Comparison of ENCODE assay signal across 30 mouse cellular contexts in genomic region chr2:32686640-32687039, GRCm38 (mm10). TPM values are rescaled to one million over a fixed set of nuclear protein-coding genes. Genes with fewer than 3 reads are reported as not detected.
DNase-seq lines count a peak whose midpoint lies in the region; ATAC-seq and TF ChIP-seq lines count a peak whose summit lies in the region.
"Had no signal": no experiment of that assay in that cellular context is flagged by ENCODE, and none has a peak within 500 bp of the region (broad histone marks: within the 10 kb centered on the region; RNA-seq: fewer than 3 reads in every experiment).

No protein-coding gene starts in this region.

- no peaks in the 10 kb centered on the region for H3K27me3 ChIP-seq in heart, embryonic 12.5 days (replicated peaks)
- no peaks in the 10 kb centered on the region for H3K27me3 ChIP-seq in liver, adult 2 months (ENCODE audit: control insufficient read depth, insufficient read depth, low read length)
- no peaks in the 10 kb centered on the region for H3K27me3 ChIP-seq in liver, embryonic 11.5 days (replicated peaks; ENCODE audit: control insufficient read depth, insufficient read depth, low read length)
- H3K27me3 ChIP-seq in forebrain, embryonic 15.5 days, result no peaks in the 10 kb centered on the region
- H3K27me3 ChIP-seq: CH12.LX; embryonic facial prominence, embryonic 12.5 days; embryonic facial prominence, embryonic 15.5 days; heart, embryonic 13.5 days; hindbrain, embryonic 12.5 days; hindbrain, embryonic 15.5 days had no signal

- H3K36me3 ChIP-seq in heart, embryonic 12.5 days, result peaks cover 73% of the 10 kb centered on the region
- peaks cover 61% of the 10 kb centered on the region for H3K36me3 ChIP-seq in liver, adult 2 months (ENCODE audit: control insufficient read depth, insufficient read depth, low read length)
- peaks cover 55% of the 10 kb centered on the region for H3K36me3 ChIP-seq in liver, embryonic 11.5 days (ENCODE audit: control insufficient read depth, insufficient read depth, low read length)
- peaks cover 65% of the 10 kb centered on the region for H3K36me3 ChIP-seq in ES-E14 (ENCODE audit: control insufficient read depth, insufficient read depth, low read length, poor library complexity, severe bottlenecking)
- peaks cover 28% of the 10 kb centered on the region; the same call in 1 of the 2 replicates for H3K36me3 ChIP-seq in forebrain, embryonic 15.5 days

- ATAC-seq in heart, embryonic 12.5 days (ENCODE audit: insufficient number of reproducible peaks, low FRiP score), result no peak
- ATAC-seq in liver, embryonic 11.5 days (replicated peaks; ENCODE audit: low FRiP score), result no peak
- ATAC-seq in forebrain, embryonic 15.5 days (replicated peaks), result no peak
- ATAC-seq: forebrain, embryonic 14.5 days had no signal

- no peak for TF ChIP-seq CTCF in liver, adult 2 months (IDR thresholded peaks at IDR 0.05; ENCODE audit: low read depth, low read length)

- no peaks in the 10 kb centered on the region for H3K79me2 ChIP-seq in liver, adult 2 months (ENCODE audit: control insufficient read depth, insufficient read depth, low read length)

- peaks cover 9% of the 10 kb centered on the region; the same call in 1 of the 2 replicates for H3K4me1 ChIP-seq in heart, embryonic 12.5 days (replicated peaks)
- peaks cover 6% of the 10 kb centered on the region for H3K4me1 ChIP-seq in liver, adult 2 months (ENCODE audit: control insufficient read depth, insufficient read depth, low read length)
- H3K4me1 ChIP-seq in liver, embryonic 11.5 days (replicated peaks; ENCODE audit: control insufficient read depth, insufficient read depth, low read length), result 0 out of 2 replicates have a peak, but pooled peaks cover 6% of the 10 kb centered on the region
- H3K4me1 ChIP-seq in ES-E14 (ENCODE audit: control insufficient read depth in 2 of 2, insufficient read depth in 2 of 2, low read length in 2 of 2, poor library complexity in 1 of 2), result peaks cover 1 to 15% of the 10 kb centered on the region in 2 experiments; a peak in 1 of 4 replicates
- H3K4me1 ChIP-seq in forebrain, embryonic 15.5 days, result no peaks in the 10 kb centered on the region

- no peak overlapping the region for H3K4me3 ChIP-seq in heart, embryonic 12.5 days
- no peak overlapping the region for H3K4me3 ChIP-seq in liver, adult 2 months (ENCODE audit: insufficient read depth, low read depth, low read length)
- no peak overlapping the region for H3K4me3 ChIP-seq in liver, embryonic 11.5 days (ENCODE audit: low read depth, low read length)
- no peak overlapping the region for H3K4me3 ChIP-seq in ES-E14 (ENCODE audit: insufficient read depth in 1 of 2, low read depth in 1 of 2, low read length in 2 of 2, poor library complexity in 1 of 2, severe bottlenecking in 1 of 2)
- no peak overlapping the region for H3K4me3 ChIP-seq in forebrain, embryonic 15.5 days
- H3K4me3 ChIP-seq: embryonic facial prominence, embryonic 12.5 days; embryonic facial prominence, embryonic 15.5 days; heart, embryonic 13.5 days; hindbrain, embryonic 12.5 days; hindbrain, embryonic 15.5 days had no signal

- WGBS in heart, embryonic 12.5 days, result 91% methylated on average over 6 of the region's 6 CpGs
- 84% methylated on average over 6 of the region's 6 CpGs for WGBS in liver, adult 2 months
- 80% methylated on average over 6 of the region's 6 CpGs for WGBS in liver, embryonic 11.5 days
- 93% methylated on average over 6 of the region's 6 CpGs for WGBS in forebrain, embryonic 15.5 days

- in situ Hi-C loops in ES-E14 (cut with MboI; ENCODE audit: low sequenced_read_pairs in 2 of 2, unreplicated experiment in 2 of 2), result no loop called here

- no peak overlapping the region for H3K4me2 ChIP-seq in heart, embryonic 12.5 days
- H3K4me2 ChIP-seq in liver, embryonic 11.5 days, result no peak overlapping the region
- H3K4me2 ChIP-seq in forebrain, embryonic 15.5 days (replicated peaks), result no peak overlapping the region
- H3K4me2 ChIP-seq: embryonic facial prominence, embryonic 12.5 days; embryonic facial prominence, embryonic 15.5 days; heart, embryonic 13.5 days; hindbrain, embryonic 12.5 days; hindbrain, embryonic 15.5 days had no signal

- H3K9ac ChIP-seq in heart, embryonic 12.5 days, result no peak overlapping the region
- 0 out of 2 replicates have a peak overlapping the region, but pooled peaks have one; percentile 4 for H3K9ac ChIP-seq in liver, adult 2 months (ENCODE audit: low read depth, low read length)
- H3K9ac ChIP-seq in liver, embryonic 11.5 days (ENCODE audit: low read depth, low read length), result no peak overlapping the region
- no peak overlapping the region for H3K9ac ChIP-seq in ES-E14 (ENCODE audit: insufficient read depth, low read depth, low read length, poor library complexity, severe bottlenecking)
- H3K9ac ChIP-seq in forebrain, embryonic 15.5 days (replicated peaks), result no peak overlapping the region
- H3K9ac ChIP-seq: embryonic facial prominence, embryonic 12.5 days; embryonic facial prominence, embryonic 15.5 days; heart, embryonic 13.5 days; hindbrain, embryonic 12.5 days; hindbrain, embryonic 15.5 days had no signal

- no peaks in the 10 kb centered on the region for H3K9me3 ChIP-seq in heart, embryonic 12.5 days (replicated peaks)
- no peaks in the 10 kb centered on the region for H3K9me3 ChIP-seq in liver, embryonic 11.5 days (ENCODE audit: control insufficient read depth, low read length)
- H3K9me3 ChIP-seq in ES-E14 (ENCODE audit: control insufficient read depth, insufficient read depth, low read depth, low read length), result no peaks in the 10 kb centered on the region
- H3K9me3 ChIP-seq in forebrain, embryonic 15.5 days, result no peaks in the 10 kb centered on the region
- H3K9me3 ChIP-seq: embryonic facial prominence, embryonic 12.5 days; embryonic facial prominence, embryonic 15.5 days; heart, embryonic 13.5 days; hindbrain, embryonic 12.5 days; hindbrain, embryonic 15.5 days had no signal

- no peak overlapping the region for H3K27ac ChIP-seq in heart, embryonic 12.5 days (ENCODE audit: poor library complexity, severe bottlenecking)
- H3K27ac ChIP-seq in liver, adult 2 months (replicated peaks; ENCODE audit: insufficient read depth, low read depth, low read length), result no peak overlapping the region
- no peak overlapping the region for H3K27ac ChIP-seq in liver, embryonic 11.5 days (ENCODE audit: low read depth, low read length)
- H3K27ac ChIP-seq in ES-E14 (ENCODE audit: insufficient read depth, low read depth, low read length, poor library complexity, severe bottlenecking), result 0 out of 2 replicates have a peak overlapping the region, but pooled peaks have one; percentile 45
- no peak overlapping the region for H3K27ac ChIP-seq in forebrain, embryonic 15.5 days (replicated peaks)
- H3K27ac ChIP-seq: embryonic facial prominence, embryonic 12.5 days; embryonic facial prominence, embryonic 15.5 days; heart, embryonic 13.5 days; hindbrain, embryonic 12.5 days; hindbrain, embryonic 15.5 days had no signal

- no peak for TF ChIP-seq POLR2A in liver, adult 2 months (IDR thresholded peaks at IDR 0.05; ENCODE audit: extremely low read depth, insufficient read depth, low read length)

- DNase-seq in heart, adult 11 months, result peak; percentile 92
- DNase-seq in liver, adult 2 months (ENCODE audit: extremely low read depth, low read depth, low spot score), result no peak
- DNase-seq in liver, embryonic 11.5 days (ENCODE audit: low spot score), result no peak
- DNase-seq in ES-E14 (ENCODE audit: low read depth, low spot score), result no peak
- no peak for DNase-seq in urinary bladder, adult 2 months (ENCODE audit: low spot score)
- DNase-seq: adrenal gland, postnatal 10 days; B cell, adult 2 months; cerebellum, adult 11 months; cerebellum, adult 2 months; cerebellum, adult 9-11 months; cerebellum, postnatal 25 days; gastrocnemius, postnatal 10 days; gastrocnemius, postnatal 36 days; heart, postnatal 14 days had no signal

RNA-seq across cellular contexts. Expression of gene Fpgs, which starts 17.3 kb away (rescaled TPM):
- 18.7 and 20.3 TPM in 2 replicates for polyA plus RNA-seq in heart, embryonic 12.5 days (2016; fragmentation: Nextera tagmentation; extraction: Ambion mirVana)
- total RNA-seq in liver, adult 2 months (2014; rRNA removed), result 158 and 175 TPM in 2 replicates
- polyA plus RNA-seq in liver, adult 2 months (2012; rRNA removed), result 414 and 481 TPM in 2 replicates
- polyA plus RNA-seq in liver, embryonic 11.5 days (2014; fragmentation: Nextera tagmentation; extraction: Ambion mirVana), result 46.2 and 47.1 TPM in 2 replicates
- total RNA-seq in ES-E14 (2012; rRNA removed), result 61.2 and 84.6 TPM in 2 replicates
- 29.4 and 36.3 TPM in 2 replicates for polyA plus RNA-seq in urinary bladder, adult 2 months (2012; rRNA removed)
- polyA plus RNA-seq in forebrain, embryonic 15.5 days (2015; fragmentation: Nextera tagmentation; extraction: Ambion mirVana), result 19.9 and 21.2 TPM in 2 replicates

RNA-seq across cellular contexts. Expression of gene Cdk9, which starts 26.2 kb away (rescaled TPM):
- 67.5 and 73.3 TPM in 2 replicates for polyA plus RNA-seq in heart, embryonic 12.5 days (2016; fragmentation: Nextera tagmentation; extraction: Ambion mirVana)
- 19.5 and 27.3 TPM in 2 replicates for total RNA-seq in liver, adult 2 months (2014; rRNA removed)
- polyA plus RNA-seq in liver, adult 2 months (2012; rRNA removed), result 46.6 and 63.7 TPM in 2 replicates
- 83.4 and 84.5 TPM in 2 replicates for polyA plus RNA-seq in liver, embryonic 11.5 days (2014; fragmentation: Nextera tagmentation; extraction: Ambion mirVana)
- total RNA-seq in ES-E14 (2012; rRNA removed), result 68.0 and 72.4 TPM in 2 replicates
- 112 and 151 TPM in 2 replicates for polyA plus RNA-seq in urinary bladder, adult 2 months (2012; rRNA removed)
- 88.0 and 98.2 TPM in 2 replicates for polyA plus RNA-seq in forebrain, embryonic 15.5 days (2015; fragmentation: Nextera tagmentation; extraction: Ambion mirVana)

RNA-seq across cellular contexts. Expression of gene Sh2d3c, which starts 34.2 kb away (rescaled TPM):
- 35.4 and 36.0 TPM in 2 replicates for polyA plus RNA-seq in heart, embryonic 12.5 days (2016; fragmentation: Nextera tagmentation; extraction: Ambion mirVana)
- total RNA-seq in liver, adult 2 months (2014; rRNA removed), result 2.2 and 3.2 TPM in 2 replicates
- polyA plus RNA-seq in liver, adult 2 months (2012; rRNA removed), result 7.5 and 10.4 TPM in 2 replicates
- polyA plus RNA-seq in liver, embryonic 11.5 days (2014; fragmentation: Nextera tagmentation; extraction: Ambion mirVana), result 13.4 and 14.2 TPM in 2 replicates
- 1.7 and 1.8 TPM in 2 replicates for total RNA-seq in ES-E14 (2012; rRNA removed)
- polyA plus RNA-seq in urinary bladder, adult 2 months (2012; rRNA removed), result 9.9 and 10.3 TPM in 2 replicates
- 39.5 and 39.7 TPM in 2 replicates for polyA plus RNA-seq in forebrain, embryonic 15.5 days (2015; fragmentation: Nextera tagmentation; extraction: Ambion mirVana)

RNA-seq across cellular contexts. Expression of gene Eng, which starts 40.2 kb away (rescaled TPM):
- 159 and 168 TPM in 2 replicates for polyA plus RNA-seq in heart, embryonic 12.5 days (2016; fragmentation: Nextera tagmentation; extraction: Ambion mirVana)
- total RNA-seq in liver, adult 2 months (2014; rRNA removed), result 14.2 and 25.9 TPM in 2 replicates
- 55.0 and 70.8 TPM in 2 replicates for polyA plus RNA-seq in liver, adult 2 months (2012; rRNA removed)
- polyA plus RNA-seq in liver, embryonic 11.5 days (2014; fragmentation: Nextera tagmentation; extraction: Ambion mirVana), result 39.2 and 40.1 TPM in 2 replicates
- total RNA-seq in ES-E14 (2012; rRNA removed), result 18.3 and 36.8 TPM in 2 replicates
- polyA plus RNA-seq in urinary bladder, adult 2 months (2012; rRNA removed), result 59.8 and 73.9 TPM in 2 replicates
- polyA plus RNA-seq in forebrain, embryonic 15.5 days (2015; fragmentation: Nextera tagmentation; extraction: Ambion mirVana), result 23.4 and 25.1 TPM in 2 replicates

RNA-seq across cellular contexts. Expression of gene 6330409D20Rik, which starts 54.2 kb away (rescaled TPM):
- not detected in 2 replicates for polyA plus RNA-seq in heart, embryonic 12.5 days (2016; fragmentation: Nextera tagmentation; extraction: Ambion mirVana)
- not detected in 2 replicates for total RNA-seq in liver, adult 2 months (2014; rRNA removed)
- not detected in 2 replicates for polyA plus RNA-seq in liver, adult 2 months (2012; rRNA removed)
- 0.22 TPM in 1 of 2 replicates, not detected in the other for polyA plus RNA-seq in liver, embryonic 11.5 days (2014; fragmentation: Nextera tagmentation; extraction: Ambion mirVana)
- not detected in 2 replicates for total RNA-seq in ES-E14 (2012; rRNA removed)
- polyA plus RNA-seq in urinary bladder, adult 2 months (2012; rRNA removed), result not detected in 2 replicates
- polyA plus RNA-seq in forebrain, embryonic 15.5 days (2015; fragmentation: Nextera tagmentation; extraction: Ambion mirVana), result 2.4 and 2.7 TPM in 2 replicates
- total RNA-seq: adrenal gland, adult 18-20 months; adrenal gland, postnatal 36 days; CH12.LX; common myeloid progenitor, adult 5-6 weeks; gastrocnemius, adult 18-20 months; gastrocnemius, postnatal 10 days; gastrocnemius, postnatal 36 days; granulocyte monocyte progenitor cell, adult 5-6 weeks; heart, adult 8-10 months; heart, postnatal 14 days; hematopoietic stem cell, adult 5-6 weeks had no signal
